Mouse (Mus musculus) liver, embryonic 16.5 days (tissue): ENCODE measurements at regions not wholly inside any gene's neighbourhood (a gene's known extent, or its start where the extent isn't known, plus 50 kb on each side); places are given as distances from the start of the nearest gene placed in this dataset.

Experiments
- ATAC-seq: fragments of 200-750 bp; cut with Nextera tagmentation; 2 replicates; pipeline ENCODE4 v1.8.0; 2017; ENCODE audit warnings: low read depth, mild to moderate bottlenecking, moderate number of reproducible peaks, moderate library complexity
- H3K27ac ChIP-seq: fragments of 300-500 bp; sonication (generic); 2 replicates; pipeline ENCODE4 v1.5.1; 2014; ENCODE audit warnings: mild to moderate bottlenecking, low read length
- H3K27me3 ChIP-seq: fragments of 300-500 bp; sonication (generic); 2 replicates; pipeline ENCODE4 v1.6.1; 2014; ENCODE audit warnings: low read depth, low read length, mixed read lengths; ENCODE audit not compliant: control insufficient read depth, insufficient read depth
- H3K36me3 ChIP-seq: fragments of 300-500 bp; sonication (generic); 2 replicates; pipeline ENCODE4 v1.6.1; 2014; ENCODE audit warnings: mild to moderate bottlenecking; ENCODE audit not compliant: control insufficient read depth, insufficient read depth
- H3K4me1 ChIP-seq: fragments of 300-500 bp; sonication (generic); 2 replicates; pipeline ENCODE4 v1.6.1; 2014; ENCODE audit warnings: low read depth, low read length, mixed read lengths; ENCODE audit not compliant: control insufficient read depth
- H3K4me2 ChIP-seq: fragments of 300-500 bp; sonication (generic); 2 replicates; pipeline ENCODE4 v1.6.1; 2014; ENCODE audit warnings: low read depth, low read length, mixed read lengths
- H3K4me3 ChIP-seq: fragments of 300-500 bp; sonication (generic); 2 replicates; pipeline ENCODE4 v1.5.1; 2014; ENCODE audit warnings: low read depth, mild to moderate bottlenecking, low read length
- H3K9ac ChIP-seq: fragments of 300-500 bp; sonication (generic); 2 replicates; pipeline ENCODE4 v1.6.1; 2014; ENCODE audit warnings: low read depth, low read length
- H3K9me3 ChIP-seq: fragments of 300-500 bp; sonication (generic); replicated peaks from 2 replicates; pipeline ENCODE4 v1.6.1; 2016; ENCODE audit warnings: low read length; ENCODE audit not compliant: control insufficient read depth
- WGBS: fragments of 180-500 bp; shearing (Covaris S2); extraction: QIAGEN DNeasy Blood & Tissue Kit; methylation state at CpG from one replicate; pipeline ENCODE4 v1.1.7; 2014; ENCODE audit not compliant: insufficient replicate concordance; 5-methylcytosine and 5-hydroxymethylcytosine counted together

DNA sequence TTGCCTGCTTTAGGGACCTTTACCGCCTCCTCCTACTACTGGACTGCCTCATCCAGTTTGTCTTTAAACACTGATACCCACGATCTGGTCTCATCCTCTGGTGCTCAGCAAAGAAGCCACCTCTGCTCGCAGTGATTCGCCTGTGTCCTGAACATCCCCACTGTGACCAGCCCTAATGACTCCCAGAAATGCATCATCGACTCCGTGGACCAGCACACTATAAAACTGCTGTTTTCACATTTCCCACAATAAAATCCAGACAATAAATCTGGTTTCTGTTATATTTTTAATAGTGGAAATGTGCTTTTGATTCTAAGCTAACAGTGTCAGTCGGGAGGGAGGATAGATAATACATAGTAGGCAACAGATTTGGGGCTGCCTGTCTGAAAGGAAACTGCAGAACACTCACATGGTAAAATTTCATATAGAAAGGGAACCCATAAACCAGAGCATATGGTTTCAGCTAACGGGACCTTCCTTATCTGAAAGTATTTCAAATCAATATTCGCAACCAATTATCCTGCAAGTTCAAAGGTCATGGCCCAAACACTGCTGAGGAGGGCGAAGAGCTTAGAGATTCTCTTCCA is 233.7 kb upstream of the Cxadr start:
- no peak for ATAC-seq
- Histone ChIP-seq H3K4me1 (no peaks in the 10 kb centered on the region), H3K4me2 (no peak overlapping the region), H3K9me3 (no peaks in the 10 kb centered on the region), H3K27ac (no peak overlapping the region), H3K4me3 (no peak overlapping the region), H3K36me3 (no peaks in the 10 kb centered on the region), H3K27me3 (no peaks in the 10 kb centered on the region), H3K9ac (no peak overlapping the region)
- WGBS: 61% methylated on average over 10 of the region's 10 CpGs

DNA sequence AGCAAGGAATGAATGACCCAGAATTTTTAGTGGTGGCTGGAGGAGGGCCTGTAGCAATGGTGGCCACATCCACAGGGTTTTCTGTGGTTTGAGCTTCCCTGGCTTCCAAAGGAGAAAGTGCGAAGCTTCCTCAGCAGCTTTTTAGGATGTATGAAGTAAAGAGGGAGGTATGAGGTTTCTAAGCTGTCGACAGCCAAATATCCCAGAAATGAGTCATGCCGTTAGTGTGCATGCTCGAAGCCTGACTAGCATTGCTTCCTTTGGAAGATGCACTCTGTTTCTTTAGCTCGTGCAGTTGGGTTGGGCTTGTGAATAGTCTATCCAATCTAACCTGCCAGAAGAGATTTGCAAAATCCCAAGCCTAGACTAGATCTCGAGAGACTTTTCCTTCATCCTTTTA is 240.8 kb upstream of the Cxadr start:
- no peaks in the 10 kb centered on the region for H3K27me3 ChIP-seq
- H3K9me3 ChIP-seq: no peaks in the 10 kb centered on the region
- no peaks in the 10 kb centered on the region for H3K36me3 ChIP-seq
- ATAC-seq: no peak
- H3K4me2 ChIP-seq: no peak overlapping the region
- no peak overlapping the region for H3K27ac ChIP-seq
- H3K4me3 ChIP-seq: no peak overlapping the region
- no peaks in the 10 kb centered on the region for H3K4me1 ChIP-seq
- 59% methylated on average over 6 of the region's 6 CpGs for WGBS
- H3K9ac ChIP-seq: no peak overlapping the region

DNA sequence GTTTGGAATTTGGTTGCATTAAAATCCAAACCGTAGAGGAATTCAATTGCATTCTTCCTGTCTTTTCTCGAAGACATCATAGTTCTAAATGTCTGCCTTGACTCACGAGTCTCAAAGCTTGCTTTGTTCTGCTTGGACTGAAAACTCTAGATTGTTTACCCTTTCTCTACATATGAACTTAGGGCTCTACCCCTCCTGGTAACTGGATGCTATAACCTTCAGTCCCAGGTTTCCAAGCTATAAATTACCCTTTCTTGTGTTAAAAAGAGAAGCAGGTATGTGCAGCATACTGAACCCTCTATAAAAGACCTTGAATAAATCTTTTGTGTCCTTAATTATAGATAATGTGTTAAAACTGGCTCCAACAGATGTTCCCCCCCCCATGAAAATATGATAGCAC is 243.7 kb upstream of the Cxadr start:
- Histone ChIP-seq H3K4me2 (no peak overlapping the region), H3K9me3 (no peaks in the 10 kb centered on the region), H3K27ac (no peak overlapping the region), H3K4me1 (no peaks in the 10 kb centered on the region), H3K4me3 (no peak overlapping the region), H3K9ac (no peak overlapping the region), H3K36me3 (no peaks in the 10 kb centered on the region), H3K27me3 (no peaks in the 10 kb centered on the region)
- WGBS: 67% methylated on average over 3 of the region's 3 CpGs
- no peak for ATAC-seq

DNA sequence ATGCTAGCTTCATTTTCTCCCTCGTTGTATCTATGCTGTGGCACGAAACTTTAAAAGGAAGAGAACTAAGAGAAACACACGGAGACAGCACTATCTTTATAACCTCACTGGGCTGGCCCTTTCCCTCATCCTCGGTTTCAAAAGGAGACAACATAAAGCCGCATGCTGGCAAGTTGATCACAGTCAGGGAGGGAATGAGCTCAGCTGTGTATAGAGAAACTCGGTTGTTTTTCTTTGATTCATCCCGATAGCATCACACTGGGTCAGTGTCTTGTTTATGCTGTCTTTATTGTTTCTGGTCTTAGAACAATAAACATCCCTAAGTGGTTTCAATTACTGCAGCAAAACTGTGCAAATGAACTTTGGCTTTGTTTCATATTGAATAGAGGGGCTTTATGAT is 249.2 kb upstream of the Cxadr start:
- ATAC-seq: no peak

DNA sequence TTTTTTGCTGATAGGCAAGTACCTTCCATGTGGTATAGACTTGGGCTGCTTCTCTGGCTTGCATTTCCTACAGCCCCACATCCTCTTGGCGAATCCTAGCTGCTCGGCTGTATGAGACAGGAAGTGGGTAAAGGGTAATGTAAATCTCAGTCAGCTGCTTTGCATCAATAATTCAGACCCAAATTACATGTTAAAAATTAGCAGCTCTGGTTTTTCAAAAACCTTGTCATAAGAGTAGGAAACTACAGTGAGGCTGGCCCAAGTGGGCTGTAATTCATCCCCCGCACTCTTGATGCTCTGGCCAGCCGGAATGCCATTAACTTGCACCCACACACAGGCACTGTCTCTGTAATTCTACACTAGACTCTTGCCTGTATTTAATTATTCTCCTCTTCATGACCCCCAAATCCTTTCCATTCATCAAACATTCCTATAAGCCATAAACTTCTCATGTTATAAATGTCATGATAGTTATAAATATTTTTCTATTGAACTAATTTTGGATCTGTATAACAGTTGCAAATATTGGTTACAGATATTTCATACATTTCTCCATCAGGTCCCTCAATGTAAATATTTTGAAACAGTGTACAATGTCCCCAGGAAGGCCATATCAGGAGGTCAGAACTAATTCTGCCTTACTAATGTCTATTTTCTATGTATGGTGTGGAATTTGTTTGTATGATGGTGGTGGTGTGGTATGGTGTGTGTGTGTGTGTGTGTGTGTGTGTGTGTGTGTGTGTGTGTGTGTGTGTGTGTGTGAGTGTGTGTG is 261.0 kb upstream of the Cxadr start:
- Histone ChIP-seq H3K4me2 (no peak overlapping the region), H3K36me3 (no peaks in the 10 kb centered on the region), H3K9me3 (no peaks in the 10 kb centered on the region), H3K4me1 (no peaks in the 10 kb centered on the region), H3K9ac (no peak overlapping the region), H3K27ac (no peak overlapping the region), H3K27me3 (no peaks in the 10 kb centered on the region), H3K4me3 (no peak overlapping the region)
- no peak for ATAC-seq
- WGBS: 59% methylated on average over 4 of the region's 4 CpGs

More for the DNA sequence above, 249.2 kb upstream of the Cxadr start:
- no peak overlapping the region for H3K4me3 ChIP-seq
- H3K4me1 ChIP-seq: no peaks in the 10 kb centered on the region
- 43% methylated on average over 7 of the region's 7 CpGs for WGBS
- no peak overlapping the region for H3K4me2 ChIP-seq
- no peak overlapping the region for H3K27ac ChIP-seq
- H3K9ac ChIP-seq: no peak overlapping the region
- no peaks in the 10 kb centered on the region for H3K36me3 ChIP-seq
- H3K27me3 ChIP-seq: no peaks in the 10 kb centered on the region
- no peaks in the 10 kb centered on the region for H3K9me3 ChIP-seq

DNA sequence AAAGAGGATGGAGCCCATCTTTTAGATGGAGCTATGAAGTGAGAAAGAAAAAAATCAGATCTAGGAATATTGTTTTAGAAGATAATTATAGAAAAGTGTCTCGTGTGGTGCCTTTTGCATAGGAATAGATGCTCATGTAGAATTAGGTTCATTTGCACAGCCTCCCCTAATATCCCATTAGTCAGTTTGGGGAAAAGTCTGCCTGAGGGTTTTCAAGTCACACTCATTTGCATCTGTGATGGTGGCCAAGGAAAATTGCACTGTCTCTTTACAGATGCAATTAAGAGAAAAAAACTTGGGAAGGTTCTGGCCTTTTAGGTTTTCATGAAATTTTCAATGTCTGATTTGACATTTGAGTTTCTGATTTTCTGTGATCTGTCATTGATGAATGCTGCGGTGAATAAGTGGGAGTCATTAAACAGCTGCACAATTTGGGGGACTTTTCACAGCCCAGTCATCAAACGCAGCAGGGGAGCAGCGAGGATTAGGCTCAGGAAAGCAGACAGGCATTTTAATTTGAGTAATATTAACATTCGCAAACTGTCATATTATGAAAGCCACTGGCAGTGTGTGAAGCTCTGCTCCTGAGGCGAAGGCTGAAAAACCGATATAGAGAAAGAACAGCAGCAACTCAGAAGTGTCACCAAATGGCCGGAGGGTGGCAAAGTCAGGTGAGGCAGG is 281.5 kb upstream of the Cxadr start:
- H3K4me2 ChIP-seq: no peak overlapping the region
- H3K9ac ChIP-seq: no peak overlapping the region
- no peaks in the 10 kb centered on the region for H3K36me3 ChIP-seq
- H3K4me1 ChIP-seq: no peaks in the 10 kb centered on the region
- no peak overlapping the region for H3K4me3 ChIP-seq
- no peaks in the 10 kb centered on the region for H3K9me3 ChIP-seq
- 55% methylated on average over 8 of the region's 8 CpGs for WGBS
- H3K27me3 ChIP-seq: no peaks in the 10 kb centered on the region
- ATAC-seq: no peak
- H3K27ac ChIP-seq: no peak overlapping the region

DNA sequence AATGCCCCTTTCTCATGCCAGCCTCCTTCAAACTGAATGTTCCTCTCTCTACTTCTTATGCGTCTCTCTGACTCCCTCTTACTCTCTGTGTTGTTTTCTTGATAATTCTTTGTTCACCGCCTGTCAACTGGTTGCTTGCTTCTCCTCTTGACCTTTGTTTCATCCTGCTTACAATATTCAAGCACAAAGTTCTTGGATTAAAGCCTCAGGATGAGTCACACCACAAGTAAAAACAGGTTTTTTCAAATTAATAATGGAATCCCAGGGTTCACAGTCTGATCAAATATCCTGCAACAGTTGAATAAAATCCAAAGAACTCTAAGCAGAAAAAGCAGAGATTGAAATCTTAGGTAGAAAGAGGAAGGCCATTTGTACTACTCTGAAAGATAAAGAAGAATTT is 285.9 kb upstream of the Cxadr start:
- Histone ChIP-seq H3K4me2 (no peak overlapping the region), H3K36me3 (no peaks in the 10 kb centered on the region), H3K27ac (no peak overlapping the region), H3K9ac (no peak overlapping the region), H3K9me3 (no peaks in the 10 kb centered on the region), H3K4me1 (no peaks in the 10 kb centered on the region), H3K4me3 (no peak overlapping the region), H3K27me3 (no peaks in the 10 kb centered on the region)
- 55% methylated on average over 2 of the region's 2 CpGs for WGBS
- ATAC-seq: no peak

DNA sequence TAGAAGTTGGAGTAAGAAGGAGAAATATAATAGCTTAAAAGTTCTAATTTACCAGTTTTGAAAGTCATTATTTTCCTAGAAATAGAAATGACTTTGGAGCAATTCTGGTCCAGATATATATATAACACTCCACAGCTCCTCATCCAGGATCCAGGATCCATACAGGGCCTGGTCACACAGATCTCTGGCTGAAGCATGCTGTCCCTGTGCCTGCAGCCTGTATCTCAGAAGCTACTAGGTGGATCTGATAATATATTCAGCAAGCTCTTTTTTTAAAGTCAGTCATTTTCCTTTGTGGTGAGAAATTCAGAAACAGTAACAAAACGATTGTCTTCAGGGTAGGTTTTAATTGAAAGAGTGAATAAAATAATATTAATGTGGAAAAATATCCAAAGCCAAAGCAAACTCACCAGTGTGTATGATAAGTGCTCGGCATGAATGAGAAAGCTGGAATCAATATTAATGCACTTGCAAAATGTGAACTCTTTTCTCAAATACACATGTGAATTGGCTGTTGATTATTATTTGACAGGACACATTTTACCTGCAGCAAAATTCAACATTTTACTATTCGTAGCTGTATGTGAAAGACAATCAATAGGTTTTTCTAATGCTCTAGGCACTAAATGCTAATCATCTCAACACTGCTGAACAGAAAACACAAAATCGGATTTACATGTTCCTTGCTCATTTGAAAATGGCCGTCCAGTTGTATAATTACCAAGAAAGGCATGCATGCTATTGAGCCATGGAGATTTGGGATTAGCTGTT is 288.1 kb upstream of the Cxadr start:
- H3K27ac ChIP-seq: no peak overlapping the region
- WGBS: 55% methylated on average over 5 of the region's 5 CpGs
- no peak overlapping the region for H3K4me3 ChIP-seq

More for the DNA sequence above, 288.1 kb upstream of the Cxadr start:
- no peak for ATAC-seq
- Histone ChIP-seq H3K36me3 (no peaks in the 10 kb centered on the region), H3K27me3 (no peaks in the 10 kb centered on the region), H3K4me1 (no peaks in the 10 kb centered on the region), H3K4me2 (no peak overlapping the region), H3K9ac (no peak overlapping the region), H3K9me3 (no peaks in the 10 kb centered on the region)
